Mouse (Mus musculus): ENCODE measurements around the gene Hmgb1. TPM values are rescaled to one million over a fixed set of nuclear protein-coding genes. Genes with fewer than 3 reads are reported as not detected.

The Hmgb1 gene
- polyA plus RNA-seq, 1 experiment from 2014 or later: 712 TPM

DNA sequence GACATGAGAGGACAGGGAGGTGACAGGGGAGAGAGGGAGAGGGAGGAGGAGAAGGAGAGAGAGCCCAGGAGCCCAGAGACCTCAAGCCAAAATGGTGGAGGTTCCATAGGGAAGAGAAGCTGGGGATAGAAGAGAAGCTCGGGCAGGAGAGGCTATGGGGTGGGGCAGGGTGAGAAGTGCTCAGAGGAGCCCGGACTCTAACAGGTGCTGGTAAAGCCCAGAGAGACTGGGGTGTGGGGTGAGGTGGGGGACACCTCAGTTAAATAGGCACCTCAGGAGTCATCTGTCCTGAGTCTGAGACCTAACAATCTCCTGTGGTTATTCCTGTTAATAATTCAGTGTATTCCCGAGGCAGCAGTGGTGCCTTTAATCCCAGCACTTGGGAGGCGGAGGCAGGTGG, 91.8 kb downstream of the Hmgb1 start:
- no peaks in the 10 kb centered on the region for H3K27me3 ChIP-seq (ENCODE audit: control insufficient read depth, insufficient read depth, low read length)
- no peaks in the 10 kb centered on the region for H3K36me3 ChIP-seq (ENCODE audit: control insufficient read depth, insufficient read depth, low read length)
- DNase-seq (ENCODE audit: low spot score) (no peak), ATAC-seq (ENCODE audit: low FRiP score, low TSS enrichment) (no peak)
- TF ChIP-seq CTCF (IDR thresholded peaks at IDR 0.05; ENCODE audit: low read depth): no peak
- no peak for TF ChIP-seq EP300 (optimal IDR thresholded peaks at IDR 0.05)
- H3K4me3 ChIP-seq (ENCODE audit: low read depth, low read length): no peak overlapping the region
- 84% methylated on average over 4 of the region's 4 CpGs for WGBS
- H3K9ac ChIP-seq (ENCODE audit: low read length): no peak overlapping the region
- no peaks in the 10 kb centered on the region for H3K4me1 ChIP-seq (replicated peaks; ENCODE audit: control insufficient read depth, insufficient read depth)
- H3K27ac ChIP-seq (replicated peaks): no peak overlapping the region
- H3K4me2 ChIP-seq (replicated peaks; ENCODE audit: low read depth): no peak overlapping the region
- H3K9me3 ChIP-seq (ENCODE audit: control insufficient read depth, low read length): no peaks in the 10 kb centered on the region

DNA sequence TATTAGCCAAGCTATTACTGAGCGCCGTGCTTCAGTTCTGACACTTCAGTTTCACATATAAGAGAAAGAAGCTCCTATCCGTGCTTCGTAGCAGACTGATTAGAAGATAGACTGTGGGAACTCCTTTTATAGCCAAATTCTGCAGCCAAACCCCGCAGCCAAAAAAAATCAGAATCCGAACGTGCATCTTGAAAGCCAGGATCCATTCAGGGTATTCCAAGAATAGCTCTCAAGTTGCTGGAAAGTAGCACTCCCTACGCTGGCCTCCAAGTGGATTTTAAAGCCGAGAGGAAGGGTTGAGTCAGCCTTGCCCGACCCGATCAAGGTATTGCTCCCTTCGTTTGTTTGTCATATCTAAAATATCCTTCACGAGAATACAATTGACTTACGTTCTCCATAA, 93.0 kb downstream of the Hmgb1 start:
- DNase-seq (ENCODE audit: low spot score) (no peak), ATAC-seq (ENCODE audit: low FRiP score, low TSS enrichment) (no peak)
- Histone ChIP-seq H3K4me2 (replicated peaks; ENCODE audit: low read depth) (no peak overlapping the region), H3K4me1 (replicated peaks; ENCODE audit: control insufficient read depth, insufficient read depth) (no peaks in the 10 kb centered on the region), H3K27me3 (ENCODE audit: control insufficient read depth, insufficient read depth, low read length) (no peaks in the 10 kb centered on the region), H3K9me3 (ENCODE audit: control insufficient read depth, low read length) (no peaks in the 10 kb centered on the region), H3K9ac (ENCODE audit: low read length) (no peak overlapping the region), H3K4me3 (ENCODE audit: low read depth, low read length) (no peak overlapping the region), H3K36me3 (ENCODE audit: control insufficient read depth, insufficient read depth, low read length) (no peaks in the 10 kb centered on the region), H3K27ac (replicated peaks) (no peak overlapping the region)
- no peak for TF ChIP-seq EP300 (optimal IDR thresholded peaks at IDR 0.05)
- TF ChIP-seq CTCF (IDR thresholded peaks at IDR 0.05; ENCODE audit: low read depth): no peak
- 76% methylated on average over 14 of the region's 14 CpGs for WGBS

DNA sequence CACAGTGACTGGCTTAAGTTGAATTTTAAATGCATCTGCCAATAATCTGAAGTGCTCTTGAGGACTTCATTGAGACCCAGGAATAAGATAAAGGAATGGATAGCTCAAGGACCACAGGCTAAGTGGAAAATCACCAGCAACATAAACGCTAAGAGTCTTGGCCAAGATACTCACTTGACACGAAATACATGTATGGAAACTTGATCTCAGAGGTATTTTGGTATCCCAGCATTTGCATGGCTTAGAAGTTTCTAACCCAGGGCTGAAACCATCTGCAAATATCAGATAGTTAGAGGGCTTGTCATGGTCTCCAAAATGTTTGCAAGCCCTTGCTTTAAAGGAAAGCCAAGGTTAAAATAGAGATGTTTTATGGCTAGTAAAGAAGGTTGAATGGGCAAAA, 94.4 kb downstream of the Hmgb1 start:
- WGBS: 72% methylated on average over 2 of the region's 2 CpGs
- Histone ChIP-seq H3K4me2 (replicated peaks; ENCODE audit: low read depth) (no peak overlapping the region), H3K27me3 (ENCODE audit: control insufficient read depth, insufficient read depth, low read length) (no peaks in the 10 kb centered on the region), H3K9me3 (ENCODE audit: control insufficient read depth, low read length) (no peaks in the 10 kb centered on the region), H3K36me3 (ENCODE audit: control insufficient read depth, insufficient read depth, low read length) (no peaks in the 10 kb centered on the region), H3K4me1 (replicated peaks; ENCODE audit: control insufficient read depth, insufficient read depth) (no peaks in the 10 kb centered on the region), H3K9ac (ENCODE audit: low read length) (no peak overlapping the region), H3K4me3 (ENCODE audit: low read depth, low read length) (no peak overlapping the region), H3K27ac (replicated peaks) (no peak overlapping the region)
- no peak for ATAC-seq (ENCODE audit: low FRiP score, low TSS enrichment)
- TF ChIP-seq EP300 (optimal IDR thresholded peaks at IDR 0.05) (no peak), CTCF (IDR thresholded peaks at IDR 0.05; ENCODE audit: low read depth) (no peak)
- no peak for DNase-seq (ENCODE audit: low spot score)

DNA sequence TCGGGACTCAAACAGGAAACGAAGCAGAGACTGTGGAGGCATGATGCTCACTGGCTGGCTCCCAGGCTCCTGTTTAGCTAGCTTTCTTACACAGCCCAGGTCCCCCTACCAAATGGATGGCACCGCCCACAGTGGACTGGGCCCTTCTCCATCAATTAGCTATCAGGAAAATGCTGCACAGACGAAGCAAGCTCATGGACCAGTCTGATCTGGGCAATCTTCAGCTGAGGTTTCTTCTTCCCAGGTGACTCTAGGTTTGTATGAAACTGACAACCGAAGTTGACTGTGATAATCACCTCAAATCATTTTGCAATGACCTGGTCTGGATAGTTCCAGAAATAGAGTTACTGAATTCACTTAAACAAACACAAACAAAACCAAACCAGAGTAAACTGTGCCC, 94.8 kb downstream of the Hmgb1 start:
- no peak overlapping the region for H3K4me3 ChIP-seq (ENCODE audit: low read depth, low read length)
- WGBS: 89% methylated on average over 5 of the region's 5 CpGs
- H3K9me3 ChIP-seq (ENCODE audit: control insufficient read depth, low read length): no peaks in the 10 kb centered on the region
- no peak overlapping the region for H3K9ac ChIP-seq (ENCODE audit: low read length)
- H3K4me2 ChIP-seq (replicated peaks; ENCODE audit: low read depth): no peak overlapping the region
- H3K4me1 ChIP-seq (replicated peaks; ENCODE audit: control insufficient read depth, insufficient read depth): no peaks in the 10 kb centered on the region
- TF ChIP-seq CTCF (IDR thresholded peaks at IDR 0.05; ENCODE audit: low read depth) (no peak), EP300 (optimal IDR thresholded peaks at IDR 0.05) (no peak)
- no peak for ATAC-seq (ENCODE audit: low FRiP score, low TSS enrichment)
- no peaks in the 10 kb centered on the region for H3K27me3 ChIP-seq (ENCODE audit: control insufficient read depth, insufficient read depth, low read length)
- DNase-seq (ENCODE audit: low spot score): no peak
- H3K36me3 ChIP-seq (ENCODE audit: control insufficient read depth, insufficient read depth, low read length): no peaks in the 10 kb centered on the region
- no peak overlapping the region for H3K27ac ChIP-seq (replicated peaks)

DNA sequence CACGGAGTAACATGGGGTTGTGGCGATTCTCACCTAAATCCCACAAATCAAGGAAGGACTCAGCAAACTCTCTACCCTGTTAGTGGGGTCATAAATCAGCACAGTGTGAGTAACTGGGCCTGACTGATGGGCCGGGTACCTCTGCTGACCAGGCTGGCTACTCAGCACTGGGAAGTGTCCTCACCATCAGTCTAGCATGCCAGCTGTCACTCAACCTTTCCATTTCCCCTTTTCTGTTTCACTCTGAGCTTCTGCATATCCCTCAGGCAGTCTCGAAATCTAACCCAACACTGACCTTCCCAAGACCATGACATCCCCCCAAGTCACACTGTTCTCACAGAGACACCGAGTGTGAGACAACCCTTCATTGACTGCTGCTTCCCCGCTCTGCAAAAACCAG, 95.4 kb downstream of the Hmgb1 start:
- H3K27me3 ChIP-seq (ENCODE audit: control insufficient read depth, insufficient read depth, low read length): no peaks in the 10 kb centered on the region
- 83% methylated on average over 6 of the region's 6 CpGs for WGBS
- no peak overlapping the region for H3K4me3 ChIP-seq (ENCODE audit: low read depth, low read length)
- ATAC-seq (ENCODE audit: low FRiP score, low TSS enrichment): no peak
- H3K4me2 ChIP-seq (replicated peaks; ENCODE audit: low read depth): no peak overlapping the region
- no peaks in the 10 kb centered on the region for H3K4me1 ChIP-seq (replicated peaks; ENCODE audit: control insufficient read depth, insufficient read depth)
- no peak for DNase-seq (ENCODE audit: low spot score)
- no peaks in the 10 kb centered on the region for H3K9me3 ChIP-seq (ENCODE audit: control insufficient read depth, low read length)
- H3K9ac ChIP-seq (ENCODE audit: low read length): no peak overlapping the region
- H3K36me3 ChIP-seq (ENCODE audit: control insufficient read depth, insufficient read depth, low read length): no peaks in the 10 kb centered on the region
- no peak for TF ChIP-seq EP300 (optimal IDR thresholded peaks at IDR 0.05)
- no peak for TF ChIP-seq CTCF (IDR thresholded peaks at IDR 0.05; ENCODE audit: low read depth)
- H3K27ac ChIP-seq (replicated peaks): no peak overlapping the region

DNA sequence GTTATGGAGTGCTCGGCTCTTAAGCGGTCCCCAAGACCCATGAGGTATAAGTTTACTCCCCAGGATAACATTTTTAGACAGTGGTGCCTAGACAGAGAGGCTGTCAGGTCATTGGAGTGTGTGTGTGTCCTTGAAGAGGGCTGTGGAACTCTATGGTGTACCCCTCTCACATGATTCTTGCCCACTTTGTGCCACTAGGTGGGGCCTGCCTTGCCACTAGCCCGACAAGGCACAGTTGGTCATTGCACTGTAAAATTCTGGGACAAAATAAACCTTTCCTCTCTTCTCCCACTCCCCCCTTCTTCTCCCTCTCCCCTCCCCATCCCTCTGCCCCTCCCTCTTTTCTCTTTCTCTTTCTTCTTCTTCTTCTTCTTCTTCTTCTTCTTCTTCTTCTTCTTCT, 96.1 kb downstream of the Hmgb1 start:
- 71% methylated on average over 3 of the region's 3 CpGs for WGBS
- H3K27ac ChIP-seq (replicated peaks): no peak overlapping the region
- TF ChIP-seq CTCF (IDR thresholded peaks at IDR 0.05; ENCODE audit: low read depth) (peak; percentile 54), EP300 (optimal IDR thresholded peaks at IDR 0.05) (no peak)

More for the DNA sequence above, 96.1 kb downstream of the Hmgb1 start:
- Histone ChIP-seq H3K27me3 (ENCODE audit: control insufficient read depth, insufficient read depth, low read length) (no peaks in the 10 kb centered on the region), H3K36me3 (ENCODE audit: control insufficient read depth, insufficient read depth, low read length) (no peaks in the 10 kb centered on the region), H3K9me3 (ENCODE audit: control insufficient read depth, low read length) (no peaks in the 10 kb centered on the region), H3K4me1 (replicated peaks; ENCODE audit: control insufficient read depth, insufficient read depth) (no peaks in the 10 kb centered on the region), H3K4me3 (ENCODE audit: low read depth, low read length) (no peak overlapping the region), H3K4me2 (replicated peaks; ENCODE audit: low read depth) (no peak overlapping the region), H3K9ac (ENCODE audit: low read length) (no peak overlapping the region)
- ATAC-seq (ENCODE audit: low FRiP score, low TSS enrichment): no peak
- no peak for DNase-seq (ENCODE audit: low spot score)
